Comparison of ENCODE assay signal across 23 mouse cellular contexts in the genomic region with DNA sequence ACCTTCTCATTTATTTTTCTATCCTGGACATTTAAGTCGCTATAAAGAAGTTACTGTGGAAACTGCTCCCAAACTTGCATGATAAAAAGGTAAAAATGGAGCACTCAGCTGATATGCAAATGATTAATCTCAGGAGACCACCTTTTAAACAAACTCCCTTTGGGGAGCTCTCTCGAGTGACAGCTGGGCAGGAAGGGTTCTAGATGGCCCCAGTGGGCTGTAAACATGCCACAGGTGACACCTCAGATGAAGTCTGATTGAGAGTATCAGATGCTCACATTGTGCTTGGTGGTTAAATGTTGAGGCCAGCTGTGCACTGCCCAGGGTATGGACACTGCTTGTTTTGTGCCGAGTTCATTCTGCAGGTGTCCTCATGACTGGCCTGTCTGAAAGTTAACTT. TPM values are rescaled to one million over a fixed set of nuclear protein-coding genes. Genes with fewer than 3 reads are reported as not detected.
DNase-seq lines count a peak whose midpoint lies in the region; ATAC-seq and TF ChIP-seq lines count a peak whose summit lies in the region.
"Had no signal": no experiment of that assay in that cellular context is flagged by ENCODE, and none has a peak within 500 bp of the region (broad histone marks: within the 10 kb centered on the region; RNA-seq: fewer than 3 reads in every experiment).

No protein-coding gene starts in this region.

- H3K27me3 ChIP-seq in liver, postnatal 0 days (ENCODE audit: insufficient read depth, low read length) = no peaks in the 10 kb centered on the region
- no peaks in the 10 kb centered on the region for H3K27me3 ChIP-seq in liver, embryonic 12.5 days (replicated peaks)
- no peaks in the 10 kb centered on the region for H3K27me3 ChIP-seq in intestine, postnatal 0 days (replicated peaks; ENCODE audit: control insufficient read depth, insufficient read depth, low read length)
- no peaks in the 10 kb centered on the region for H3K27me3 ChIP-seq in splenic B cell, adult 2 months (ENCODE audit: control insufficient read depth, insufficient read depth, low read length, poor library complexity, severe bottlenecking)
- no peaks in the 10 kb centered on the region for H3K27me3 ChIP-seq in lung, postnatal 0 days (replicated peaks; ENCODE audit: insufficient read depth, low read length)
- H3K27me3 ChIP-seq: forebrain, embryonic 13.5 days; heart, embryonic 12.5 days; heart, embryonic 15.5 days had no signal

- H3K9ac ChIP-seq in liver, postnatal 0 days (replicated peaks) = no peak overlapping the region
- no peak overlapping the region for H3K9ac ChIP-seq in liver, embryonic 12.5 days
- no peak overlapping the region for H3K9ac ChIP-seq in intestine, postnatal 0 days (ENCODE audit: low read depth, low read length)
- no peak overlapping the region for H3K9ac ChIP-seq in lung, postnatal 0 days (replicated peaks; ENCODE audit: low read depth)
- H3K9ac ChIP-seq: forebrain, embryonic 13.5 days; heart, embryonic 12.5 days; heart, embryonic 15.5 days; hindbrain, embryonic 14.5 days had no signal

- TF ChIP-seq EP300 in liver, postnatal 0 days (IDR thresholded peaks at IDR 0.05; ENCODE audit: low read depth) = peak; percentile 31; the same call in 1 of the 2 replicates
- TF ChIP-seq EP300 in lung, postnatal 0 days (IDR thresholded peaks at IDR 0.05) = no peak

- no peak; the same call in 1 of the 2 replicates for ATAC-seq in liver, postnatal 0 days
- no peak for ATAC-seq in liver, embryonic 12.5 days
- ATAC-seq in intestine, postnatal 0 days = no peak
- ATAC-seq in lung, postnatal 0 days = no peak
- ATAC-seq: forebrain, embryonic 13.5 days; forebrain, embryonic 16.5 days; hindbrain, postnatal 0 days; inflammation-experienced regulatory T-cells, adult 6 months had no signal

- H3K9me3 ChIP-seq in liver, postnatal 0 days (ENCODE audit: low read length) = no peaks in the 10 kb centered on the region
- H3K9me3 ChIP-seq in liver, embryonic 12.5 days (replicated peaks) = no peaks in the 10 kb centered on the region
- H3K9me3 ChIP-seq in intestine, postnatal 0 days (ENCODE audit: control insufficient read depth) = no peaks in the 10 kb centered on the region
- H3K9me3 ChIP-seq in lung, postnatal 0 days (ENCODE audit: low read length) = no peaks in the 10 kb centered on the region
- H3K9me3 ChIP-seq: forebrain, embryonic 10.5 days; forebrain, embryonic 13.5 days; heart, embryonic 12.5 days; heart, embryonic 15.5 days had no signal

- no peak for TF ChIP-seq CTCF in liver, postnatal 0 days (IDR thresholded peaks at IDR 0.05; ENCODE audit: low read depth)
- TF ChIP-seq CTCF in intestine, postnatal 0 days (IDR thresholded peaks at IDR 0.05; ENCODE audit: low read depth) = no peak
- no peak for TF ChIP-seq CTCF in lung, postnatal 0 days (IDR thresholded peaks at IDR 0.05)

- H3K4me3 ChIP-seq in liver, postnatal 0 days (ENCODE audit: low read depth, low read length) = no peak overlapping the region
- no peak overlapping the region for H3K4me3 ChIP-seq in liver, embryonic 12.5 days
- H3K4me3 ChIP-seq in intestine, postnatal 0 days (ENCODE audit: low read depth, low read length) = no peak overlapping the region
- no peak overlapping the region for H3K4me3 ChIP-seq in lung, postnatal 0 days (ENCODE audit: low read depth, low read length)
- H3K4me3 ChIP-seq: forebrain, embryonic 10.5 days; forebrain, embryonic 13.5 days; heart, embryonic 12.5 days; heart, embryonic 15.5 days had no signal

- H3K36me3 ChIP-seq in liver, postnatal 0 days (replicated peaks; ENCODE audit: insufficient read depth, low read length) = peaks cover 9% of the 10 kb centered on the region
- peaks cover 18% of the 10 kb centered on the region for H3K36me3 ChIP-seq in liver, embryonic 12.5 days
- H3K36me3 ChIP-seq in intestine, postnatal 0 days (ENCODE audit: control insufficient read depth, insufficient read depth) = 0 out of 2 replicates have a peak, but pooled peaks cover 2% of the 10 kb centered on the region
- no peaks in the 10 kb centered on the region; the same call in 1 of the 2 replicates for H3K36me3 ChIP-seq in splenic B cell, adult 2 months (ENCODE audit: control insufficient read depth, insufficient read depth, low read length, poor library complexity, severe bottlenecking)
- H3K36me3 ChIP-seq in lung, postnatal 0 days (ENCODE audit: insufficient read depth, low read length) = no peaks in the 10 kb centered on the region

- H3K4me2 ChIP-seq in liver, postnatal 0 days (ENCODE audit: low read depth, low read length) = no peak overlapping the region
- H3K4me2 ChIP-seq in liver, embryonic 12.5 days = no peak overlapping the region
- no peak overlapping the region for H3K4me2 ChIP-seq in intestine, postnatal 0 days (replicated peaks; ENCODE audit: low read depth)
- H3K4me2 ChIP-seq in lung, postnatal 0 days (replicated peaks; ENCODE audit: low read depth, low read length) = no peak overlapping the region
- H3K4me2 ChIP-seq: forebrain, embryonic 13.5 days; heart, embryonic 12.5 days; heart, embryonic 15.5 days; hindbrain, embryonic 14.5 days had no signal

- H3K4me1 ChIP-seq in liver, postnatal 0 days (ENCODE audit: insufficient read depth) = peaks cover 24% of the 10 kb centered on the region
- peaks cover 36% of the 10 kb centered on the region for H3K4me1 ChIP-seq in liver, embryonic 12.5 days
- no peaks in the 10 kb centered on the region; the same call in 1 of the 2 replicates for H3K4me1 ChIP-seq in intestine, postnatal 0 days (replicated peaks; ENCODE audit: control insufficient read depth, insufficient read depth, low read length)
- H3K4me1 ChIP-seq in lung, postnatal 0 days (ENCODE audit: insufficient read depth, low read depth, low read length) = 0 out of 2 replicates have a peak, but pooled peaks cover 3% of the 10 kb centered on the region

- peak; percentile 20 for DNase-seq in liver, postnatal 0 days
- DNase-seq in B cell, adult 2 months = peak; percentile 36 to 42
- DNase-seq in splenic B cell, adult 2 months (ENCODE audit: low read depth, low spot score) = peak; percentile 68
- no peak for DNase-seq in thymus, postnatal 0 days (ENCODE audit: low spot score)
- no peak for DNase-seq in lung, postnatal 0 days (ENCODE audit: low spot score)
- DNase-seq: cerebellum, adult 11-12 months; cerebellum, adult 8-10 months; cerebellum, postnatal 10 days; cerebellum, postnatal 36 days; gastrocnemius, postnatal 10 days; gastrocnemius, postnatal 36 days; heart, postnatal 10 days; heart, postnatal 4 days had no signal

- 0 out of 2 replicates have a peak overlapping the region, but pooled peaks have one; percentile 60 for H3K27ac ChIP-seq in liver, postnatal 0 days (ENCODE audit: low read depth)
- no peak overlapping the region for H3K27ac ChIP-seq in liver, embryonic 12.5 days
- peak overlapping the region; percentile 69 for H3K27ac ChIP-seq in intestine, postnatal 0 days (ENCODE audit: low read depth, low read length)
- no peak overlapping the region for H3K27ac ChIP-seq in lung, postnatal 0 days (ENCODE audit: low read length)
- H3K27ac ChIP-seq: forebrain, embryonic 10.5 days; forebrain, embryonic 13.5 days; heart, embryonic 15.5 days; hindbrain, embryonic 14.5 days; hindbrain, postnatal 0 days had no signal

- 42% methylated on average over 3 of the region's 3 CpGs for WGBS in liver, postnatal 0 days (ENCODE audit: insufficient replicate concordance)
- WGBS in liver, embryonic 12.5 days (ENCODE audit: insufficient replicate concordance) = 26% methylated on average over 3 of the region's 3 CpGs
- 44% methylated on average over 3 of the region's 3 CpGs for WGBS in intestine, postnatal 0 days
- WGBS in lung, postnatal 0 days = 37% methylated on average over 3 of the region's 3 CpGs

RNA-seq across cellular contexts. Expression of a gene that starts 2.0 kb away (rescaled TPM):
- polyA plus RNA-seq in liver, postnatal 0 days (2015; fragmentation: Nextera tagmentation; extraction: Ambion mirVana) = 33.6 and 37.3 TPM in 2 replicates
- 109 and 111 TPM in 2 replicates for polyA plus RNA-seq in liver, embryonic 12.5 days (2016; fragmentation: Nextera tagmentation; extraction: Ambion mirVana)
- 171 and 185 TPM in 2 replicates for polyA plus RNA-seq in intestine, postnatal 0 days (2015; fragmentation: Nextera tagmentation; extraction: Ambion mirVana)
- 60.0 and 68.2 TPM in 2 replicates for polyA plus RNA-seq in thymus, postnatal 0 days (2015; fragmentation: Nextera tagmentation; extraction: Ambion mirVana)
- polyA plus RNA-seq in lung, postnatal 0 days (2015; fragmentation: Nextera tagmentation; extraction: Ambion mirVana) = 41.6 and 47.0 TPM in 2 replicates

Comparison
In these comparisons a context has a peak if more than half of its experiments do, and no peak if none do; other contexts are left out.
1. H3K27ac ChIP-seq: peak in liver, postnatal 0 days (single experiment) and intestine, postnatal 0 days (single experiment); none in liver, embryonic 12.5 days (single experiment) and lung, postnatal 0 days (single experiment).
2. DNase-seq: peak in liver, postnatal 0 days (single experiment), B cell, adult 2 months (2 of 2) and splenic B cell, adult 2 months (single experiment); none in thymus, postnatal 0 days (single experiment) and lung, postnatal 0 days (single experiment).